Mouse (Mus musculus) MEL (cell line): ENCODE results near the gene Gm48551. TPM values are rescaled to one million over a fixed set of nuclear protein-coding genes. Genes with fewer than 3 reads are reported as not detected.

Source experiments
- DNase-seq: peaks from one replicate; pipeline ENCODE4 v3.0.0; 2011; ENCODE audit warnings: low read depth, low spot score
- H3K27ac ChIP-seq: 2 replicates; pipeline ENCODE4 v1.5.1; 2012; ENCODE audit warnings: low read depth, mild to moderate bottlenecking, control low read depth, low read length, moderate library complexity; ENCODE audit not compliant: control insufficient read depth
- H3K27me3 ChIP-seq, 2 experiments: fragments of 150-350 bp in 1 of 2; sonication (generic) in 1 of 2; 2 replicates each; pipeline ENCODE4 v1.6.1; 2012; ENCODE audit warnings: low read length in 2 of 2, mild to moderate bottlenecking in 2 of 2, improper control_type of control experiment in 1 of 2, moderate library complexity in 1 of 2; ENCODE audit not compliant: insufficient read depth in 2 of 2, control insufficient read depth in 1 of 2
- H3K36me3 ChIP-seq, 2 experiments: 2 replicates each; pipeline ENCODE4 v1.6.1; 2012 to 2014; ENCODE audit warnings: low read length in 2 of 2, improper control_type of control experiment in 1 of 2, inconsistent platforms in 1 of 2, mild to moderate bottlenecking in 1 of 2; ENCODE audit not compliant: insufficient read depth in 2 of 2, control insufficient read depth in 1 of 2
- H3K4me1 ChIP-seq, 2 experiments: fragments of 150-350 bp in 1 of 2; sonication (generic) in 1 of 2; 2 replicates each; pipeline ENCODE4 v1.6.1; 2012; ENCODE audit warnings: low read length in 2 of 2, improper control_type of control experiment in 1 of 2, mild to moderate bottlenecking in 1 of 2; ENCODE audit not compliant: insufficient read depth in 2 of 2, control insufficient read depth in 1 of 2
- H3K4me3 ChIP-seq, 2 experiments: fragments of 150-350 bp in 1 of 2; sonication (generic) in 1 of 2; 2 replicates each; pipeline ENCODE4 v1.5.1; 2012; ENCODE audit warnings: low read depth in 2 of 2, low read length in 2 of 2, mild to moderate bottlenecking in 2 of 2, moderate library complexity in 2 of 2, control low read depth in 1 of 2, improper control_type of control experiment in 1 of 2; ENCODE audit not compliant: control insufficient read depth in 1 of 2, insufficient read depth in 1 of 2
- H3K79me2 ChIP-seq: 2 replicates; pipeline ENCODE4 v1.6.1; 2012; ENCODE audit warnings: mild to moderate bottlenecking, low read length, moderate library complexity; ENCODE audit not compliant: control insufficient read depth, poor library complexity, insufficient read depth
- H3K9ac ChIP-seq: 2 replicates; pipeline ENCODE4 v1.6.1; 2012; ENCODE audit warnings: low read depth, mild to moderate bottlenecking, control low read depth, low read length, moderate library complexity; ENCODE audit not compliant: control insufficient read depth, poor library complexity, severe bottlenecking
- H3K9me3 ChIP-seq: fragments of 150-350 bp; sonication (generic); replicated peaks from 2 replicates; pipeline ENCODE4 v1.6.1; 2012; ENCODE audit warnings: mild to moderate bottlenecking, low read length, improper control_type of control experiment, moderate library complexity; ENCODE audit not compliant: insufficient read depth
- CHD1 ChIP-seq: IDR thresholded peaks from 2 replicates; pipeline ENCODE4 v1.6.1; 2012; ENCODE audit warnings: low read depth, mild to moderate bottlenecking, inconsistent platforms, low read length, improper control_type of control experiment
- CTCF ChIP-seq, 3 experiments: IDR thresholded peaks in 2 of 3; conservative IDR thresholded peaks in 1 of 3; 2 replicates each; pipeline ENCODE4 v1.5.1; 2011 to 2012; ENCODE audit warnings: low read length in 3 of 3, low read depth in 2 of 3, mild to moderate bottlenecking in 2 of 3, improper control_type of control experiment in 1 of 3, inconsistent platforms in 1 of 3, mixed read lengths in 1 of 3, moderate library complexity in 1 of 3; ENCODE audit not compliant: control insufficient read depth in 1 of 3, insufficient read depth in 1 of 3, poor library complexity in 1 of 3, severe bottlenecking in 1 of 3
- ELF1 ChIP-seq: IDR thresholded peaks from 2 replicates; pipeline ENCODE4 v1.6.1; 2014; ENCODE audit warnings: low read depth, mild to moderate bottlenecking, inconsistent platforms, low read length, improper control_type of control experiment, moderate library complexity
- ETS1 ChIP-seq: IDR thresholded peaks from 2 replicates; pipeline ENCODE4 v1.6.1; 2012; ENCODE audit warnings: low read depth, mild to moderate bottlenecking, inconsistent platforms, low read length, improper control_type of control experiment, moderate library complexity
- GABPA ChIP-seq: IDR thresholded peaks from 2 replicates; pipeline ENCODE4 v1.6.1; 2012; ENCODE audit warnings: low read depth, mild to moderate bottlenecking, inconsistent platforms, low read length, improper control_type of control experiment, moderate library complexity
- GATA1 ChIP-seq: IDR thresholded peaks from 2 replicates; pipeline ENCODE4 v1.6.1; 2011; ENCODE audit warnings: low read depth, low read length, improper control_type of control experiment
- HCFC1 ChIP-seq: IDR thresholded peaks from 2 replicates; pipeline ENCODE4 v1.6.1; 2012; ENCODE audit warnings: low read depth, mild to moderate bottlenecking, inconsistent platforms, low read length, improper control_type of control experiment, moderate library complexity
- MAFK ChIP-seq: IDR thresholded peaks from 2 replicates; pipeline ENCODE4 v1.6.1; 2011; ENCODE audit warnings: low read depth, mild to moderate bottlenecking, low read length, improper control_type of control experiment, borderline replicate concordance
- MAX ChIP-seq: IDR thresholded peaks from 2 replicates; pipeline ENCODE4 v1.6.1; 2011; ENCODE audit warnings: low read length, improper control_type of control experiment
- MAZ ChIP-seq: IDR thresholded peaks from 2 replicates; pipeline ENCODE4 v1.6.1; 2012; ENCODE audit warnings: low read depth, mild to moderate bottlenecking, inconsistent platforms, low read length, improper control_type of control experiment
- MXI1 ChIP-seq: IDR thresholded peaks from 2 replicates; pipeline ENCODE4 v1.6.1; 2011; ENCODE audit warnings: mild to moderate bottlenecking, low read depth, low read length, improper control_type of control experiment
- MYB ChIP-seq: IDR thresholded peaks from 2 replicates; pipeline ENCODE4 v1.6.1; 2011; ENCODE audit warnings: mild to moderate bottlenecking, low read depth, low read length, improper control_type of control experiment
- MYC ChIP-seq: IDR thresholded peaks from 2 replicates; pipeline ENCODE4 v1.6.1; 2011; ENCODE audit warnings: low read depth, mild to moderate bottlenecking, low read length, improper control_type of control experiment, moderate library complexity
- NELFE ChIP-seq: IDR thresholded peaks from 2 replicates; pipeline ENCODE4 v1.6.1; 2011; ENCODE audit warnings: low read depth, low read length, improper control_type of control experiment
- NRF1 ChIP-seq: IDR thresholded peaks from 2 replicates; pipeline ENCODE4 v1.6.1; 2014; ENCODE audit warnings: low read depth, mild to moderate bottlenecking, inconsistent platforms, low read length, improper control_type of control experiment, moderate library complexity; ENCODE audit not compliant: poor library complexity, insufficient read depth, severe bottlenecking
- POLR2A ChIP-seq, 2 experiments: IDR thresholded peaks; 2 replicates each; pipeline ENCODE4 v1.6.1; 2011 to 2012; ENCODE audit warnings: low read length in 2 of 2, mild to moderate bottlenecking in 2 of 2, control low read depth in 1 of 2, improper control_type of control experiment in 1 of 2, low read depth in 1 of 2, moderate library complexity in 1 of 2; ENCODE audit not compliant: control insufficient read depth in 1 of 2, insufficient read depth in 1 of 2, poor library complexity in 1 of 2
- POLR2AphosphoS2 ChIP-seq: IDR thresholded peaks from 2 replicates; pipeline ENCODE4 v1.6.1; 2011; ENCODE audit warnings: low read length, improper control_type of control experiment
- POLR2AphosphoS5 ChIP-seq: IDR thresholded peaks from 2 replicates; pipeline ENCODE4 v1.6.1; 2012; ENCODE audit warnings: low read depth, borderline replicate concordance, mild to moderate bottlenecking, inconsistent platforms, low read length, moderate library complexity, mixed read lengths
- RCOR1 ChIP-seq: IDR thresholded peaks from 2 replicates; pipeline ENCODE4 v1.6.1; 2012; ENCODE audit warnings: low read depth, mild to moderate bottlenecking, inconsistent platforms, low read length, improper control_type of control experiment
- SIN3A ChIP-seq: IDR thresholded peaks from 2 replicates; pipeline ENCODE4 v1.6.1; 2012; ENCODE audit warnings: low read length, improper control_type of control experiment, inconsistent platforms
- TBP ChIP-seq: IDR thresholded peaks from 2 replicates; pipeline ENCODE4 v1.8.0; 2011; ENCODE audit warnings: low read depth, low read length, improper control_type of control experiment
- TCF12 ChIP-seq: IDR thresholded peaks from 2 replicates; pipeline ENCODE4 v1.6.1; 2014; ENCODE audit warnings: low read depth, mild to moderate bottlenecking, inconsistent platforms, low read length, improper control_type of control experiment, moderate library complexity
- UBTF ChIP-seq: IDR thresholded peaks from 2 replicates; pipeline ENCODE4 v1.6.1; 2012; ENCODE audit warnings: low read depth, mild to moderate bottlenecking, inconsistent platforms, low read length, improper control_type of control experiment, moderate library complexity, borderline replicate concordance; ENCODE audit not compliant: insufficient read depth
- USF1 ChIP-seq: IDR thresholded peaks from 2 replicates; pipeline ENCODE4 v1.6.1; 2014; ENCODE audit warnings: low read depth, mild to moderate bottlenecking, inconsistent platforms, low read length, improper control_type of control experiment, moderate library complexity
- ZMIZ1 ChIP-seq: IDR thresholded peaks from 2 replicates; pipeline ENCODE4 v1.6.1; 2012; ENCODE audit warnings: low read depth, mild to moderate bottlenecking, inconsistent platforms, low read length, improper control_type of control experiment, moderate library complexity
- ZNF384 ChIP-seq: IDR thresholded peaks from 2 replicates; pipeline ENCODE4 v1.6.1; 2012; ENCODE audit warnings: low read depth, mild to moderate bottlenecking, inconsistent platforms, low read length, improper control_type of control experiment
- polyA plus RNA-seq, 2 experiments: library from polyadenylated mRNA; stranded (reverse) in 1 of 2; unstranded in 1 of 2; fragments of >175 nt in 1 of 2; fragments of >200 nt in 1 of 2; gene quantifications; 2 replicates each; pipeline versions ENCODE4 v1.2.1 to v1.2.4; 2012; ENCODE audit warnings: low replicate concordance in 2 of 2, low read depth in 1 of 2; ENCODE audit not compliant: insufficient read length in 2 of 2, insufficient read depth in 1 of 2, missing spikeins in 1 of 2
- total RNA-seq: library from RNA; depleted of rRNA; stranded (reverse); fragments of 300-350 nt; gene quantifications from 2 replicates; pipeline ENCODE4 v1.2.3, GENCODE M21; 2012

The Gm48551 gene
- total and polyA plus RNA-seq, 3 experiments = 0.62 to 2.6 TPM; not detected in 1

DNA sequence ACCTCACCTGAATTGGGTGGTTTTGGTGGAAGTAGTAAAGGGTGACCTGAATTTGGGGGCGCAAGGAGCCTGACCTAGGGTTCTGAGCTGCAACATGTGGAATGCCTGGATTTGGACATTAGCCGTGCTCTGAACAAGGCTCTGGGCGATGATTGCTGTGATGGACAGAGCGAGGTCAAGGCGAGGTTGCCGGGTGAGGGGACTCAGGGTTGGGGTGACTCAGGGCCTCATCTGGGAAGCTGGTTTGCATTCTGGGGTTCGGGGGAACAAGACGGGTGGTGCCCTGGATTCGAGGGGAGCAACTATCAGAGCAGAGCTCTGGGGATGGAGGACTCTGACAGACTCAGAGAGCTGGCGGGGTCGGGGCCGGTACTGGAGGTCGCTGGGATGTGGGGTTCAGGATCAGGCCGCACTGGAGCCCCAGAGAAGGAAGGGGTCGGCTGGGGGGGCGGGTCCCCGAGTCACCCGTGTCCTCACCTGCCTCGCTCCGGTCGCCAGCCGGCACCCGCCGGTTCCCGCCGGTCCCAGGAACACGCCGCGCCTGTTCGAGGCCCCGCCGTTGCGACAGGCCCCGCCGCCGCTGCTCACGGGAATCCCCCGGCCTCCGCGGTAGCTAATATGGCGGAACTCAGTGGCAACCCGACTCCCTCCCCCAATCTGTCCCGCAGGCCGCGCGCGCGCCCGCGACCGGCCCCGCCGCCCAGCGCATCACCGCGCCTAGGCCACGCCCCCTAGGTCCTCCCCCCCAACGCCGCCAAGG lies 6.3 kb upstream of the Gm48551 start, which contains the start of gene Fzr1:
TSS of gene Fzr1 (minus strand) at position 724 of the 760 bp plus-strand sequence.
- no peak for TF ChIP-seq UBTF
- no peak for TF ChIP-seq CHD1
- TF ChIP-seq NELFE = peak; percentile 66
- TF ChIP-seq POLR2AphosphoS2 = 0 out of 2 replicates have a peak, but pooled peaks have one; percentile 10
- peak; percentile 15; the same call in 1 of the 2 replicates for TF ChIP-seq MXI1
- TF ChIP-seq ZMIZ1 = no peak
- TF ChIP-seq HCFC1 = 0 out of 2 replicates have a peak, but pooled peaks have one; percentile 1
- peak in 1 of 2 experiments; percentile 68; a peak in 1 of 4 replicates for TF ChIP-seq POLR2A (IDR thresholded peaks at IDR 0.05; ENCODE audit: control insufficient read depth in 1 of 2, insufficient read depth in 1 of 2, low read depth in 1 of 2, low read length in 2 of 2, poor library complexity in 1 of 2)
- no peak for DNase-seq
- peaks cover 35% of the 10 kb centered on the region for H3K79me2 ChIP-seq
- H3K4me1 ChIP-seq = peaks cover 30 to 44% of the 10 kb centered on the region in 2 experiments
- no peaks in the 10 kb centered on the region for H3K27me3 ChIP-seq
- H3K4me3 ChIP-seq = peak within 1 kb of the TSS; percentile 81 to 99
- H3K9ac ChIP-seq = peak within 1 kb of the TSS; percentile 89
- H3K36me3 ChIP-seq = peaks cover 5 to 39% of the 10 kb centered on the region in 2 experiments
- no peaks in the 10 kb centered on the region for H3K9me3 ChIP-seq
- H3K27ac ChIP-seq = peak within 1 kb of the TSS; percentile 93

GRCm38 (mm10) chr10:81378553-81379182 lies 5.6 kb upstream of the Gm48551 start:
- Histone ChIP-seq H3K79me2 (peaks cover 35% of the 10 kb centered on the region), H3K27me3 (no peaks in the 10 kb centered on the region), H3K4me1 (peaks cover 31 to 48% of the 10 kb centered on the region in 2 experiments), H3K9me3 (no peaks in the 10 kb centered on the region), H3K4me3 (peak overlapping the region; percentile 61 to 69), H3K27ac (peak overlapping the region; percentile 93), H3K36me3 (peaks cover 5 to 45% of the 10 kb centered on the region in 2 experiments), H3K9ac (peak overlapping the region; percentile 82)
- peak; percentile 100 for DNase-seq
- TF ChIP-seq USF1 = peak; percentile 47
- TF ChIP-seq ZMIZ1 = peak; percentile 78; the same call in 1 of the 2 replicates
- no peak; the same call in 1 of the 2 replicates for TF ChIP-seq RCOR1
- peak; percentile 86 for TF ChIP-seq MXI1
- no peak for TF ChIP-seq GATA1
- TF ChIP-seq GABPA = 0 out of 2 replicates have a peak, but pooled peaks have one; percentile 22
- no peak for TF ChIP-seq MAFK
- TF ChIP-seq NRF1 = peak; percentile 99
- peak; percentile 78 for TF ChIP-seq MAZ
- TF ChIP-seq POLR2A (IDR thresholded peaks at IDR 0.05; ENCODE audit: control insufficient read depth in 1 of 2, insufficient read depth in 1 of 2, low read depth in 1 of 2, low read length in 2 of 2, poor library complexity in 1 of 2) = peak; percentile 9 to 71; a peak in 3 of 4 replicates
- TF ChIP-seq MYB = no peak
- TF ChIP-seq TBP = peak; percentile 88
- TF ChIP-seq MAX = peak; percentile 58
- TF ChIP-seq CHD1 = peak; percentile 75; the same call in 1 of the 2 replicates
- TF ChIP-seq ELF1 = peak; percentile 96
- peak; percentile 63 for TF ChIP-seq NELFE
- peak; percentile 59; the same call in 1 of the 2 replicates for TF ChIP-seq ETS1
- peak; percentile 35; the same call in 1 of the 2 replicates for TF ChIP-seq TCF12
- peak; percentile 16; the same call in 1 of the 2 replicates for TF ChIP-seq MYC
- TF ChIP-seq HCFC1 = peak; percentile 83
- TF ChIP-seq POLR2AphosphoS5 = no peak
- TF ChIP-seq SIN3A = peak; percentile 91
- no peak for TF ChIP-seq ZNF384
- TF ChIP-seq CTCF (IDR thresholded peaks at IDR 0.05 in 2 of 3, conservative IDR thresholded peaks at IDR 0.05 in 1 of 3; ENCODE audit: control insufficient read depth in 1 of 3, insufficient read depth in 1 of 3, low read depth in 2 of 3, low read length in 3 of 3, poor library complexity in 1 of 3, severe bottlenecking in 1 of 3) = no peak
